Mouse (Mus musculus) G1E (cell line): ENCODE measurements around the gene Ccdc117.

Experiments
- CTCF ChIP-seq: IDR thresholded peaks from 2 replicates; pipeline ENCODE4 v1.5.1; 2012; ENCODE audit warnings: low read depth, low read length, inconsistent platforms, mixed read lengths
- GATA1 ChIP-seq: IDR thresholded peaks from 2 replicates; pipeline ENCODE4 v1.6.1; 2012; ENCODE audit warnings: borderline replicate concordance, low read length, inconsistent platforms, mixed read lengths
- POLR2AphosphoS5 ChIP-seq: IDR thresholded peaks from 2 replicates; pipeline ENCODE4 v1.6.1; 2012; ENCODE audit warnings: low read depth, low read length, inconsistent platforms; ENCODE audit not compliant: insufficient replicate concordance
- TAL1 ChIP-seq: conservative IDR thresholded peaks from 2 replicates; pipeline ENCODE4 v1.6.1; 2012; ENCODE audit warnings: low read depth, low read length, inconsistent platforms, mixed read lengths

DNA sequence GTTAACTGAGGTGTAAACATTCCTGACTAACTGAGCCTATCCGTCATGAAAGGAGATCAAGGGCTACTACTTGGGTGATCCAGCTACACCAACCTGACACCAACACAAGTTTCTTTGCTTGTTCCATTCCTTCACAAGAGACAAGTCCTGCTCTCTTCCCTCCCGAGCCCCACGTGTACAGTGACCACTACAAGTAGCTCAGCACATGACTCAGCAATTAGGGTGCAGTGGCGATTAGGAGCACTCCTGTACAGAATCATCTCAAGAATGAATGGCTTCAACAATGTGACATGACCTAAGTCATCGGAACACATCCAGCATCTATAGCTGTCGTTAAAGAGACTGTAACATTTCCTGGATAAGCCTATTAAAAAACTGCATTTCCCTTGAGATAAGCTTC is 11.3 kb downstream of the Ccdc117 start:
- no peak for TF ChIP-seq TAL1
- no peak; the same call in 1 of the 2 replicates for TF ChIP-seq POLR2AphosphoS5
- TF ChIP-seq CTCF: no peak
- no peak for TF ChIP-seq GATA1
